Mouse (Mus musculus): ENCODE measurements at regions not wholly inside any gene's neighbourhood (a gene's known extent, or its start where the extent isn't known, plus 50 kb on each side); places are given as distances from the start of the nearest gene placed in this dataset.
"Not testable (repeated sequence)": the region's sequence is repeated elsewhere in the genome, so short reads cannot be mapped to it uniquely, and the experiment has no call there.

DNA sequence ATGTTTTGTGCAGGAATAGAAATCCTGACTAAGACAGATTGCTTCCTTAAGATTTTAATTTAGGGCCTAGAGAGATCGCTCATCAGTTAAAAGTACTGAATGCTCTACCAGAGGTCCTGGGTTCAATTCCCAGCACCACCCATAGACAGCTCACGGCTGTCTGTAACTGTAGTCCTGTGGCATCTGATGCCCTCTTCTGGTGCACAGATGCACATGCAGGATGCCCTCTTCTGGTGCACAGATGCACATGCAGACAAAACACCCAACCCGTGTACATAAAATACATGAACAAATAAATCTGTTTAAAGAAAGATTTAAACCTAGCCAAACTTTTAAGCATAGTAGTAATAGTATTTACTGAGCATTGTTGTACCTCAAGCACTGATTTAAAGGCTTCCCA is 181.2 kb upstream of the Pou3f3 start:
- DNase-seq, result no peak
- intact Hi-C loops (cut with DNase I), result no loop called here

DNA sequence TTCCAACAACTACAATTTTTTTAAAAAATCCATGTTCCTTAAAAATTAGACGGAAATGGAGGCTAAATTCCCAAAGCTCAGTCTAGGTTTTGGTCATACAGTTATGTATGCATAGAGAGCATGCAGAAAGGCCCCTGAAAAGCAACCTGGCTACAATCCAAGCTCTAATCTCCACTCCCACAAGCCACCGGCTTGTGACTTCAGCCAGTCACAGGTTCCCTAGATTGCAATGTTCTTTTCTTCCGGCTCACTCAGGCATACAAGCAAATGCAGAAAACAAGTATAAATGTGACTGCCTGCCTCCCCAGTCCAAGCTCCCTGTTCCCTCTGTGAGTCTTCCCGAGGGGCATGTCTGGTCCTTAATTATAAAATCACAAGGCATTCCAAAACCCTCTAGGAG is 171.2 kb upstream of the Pou3f3 start:
- no peak for DNase-seq
- intact Hi-C loops (cut with DNase I), result no loop called here

DNA sequence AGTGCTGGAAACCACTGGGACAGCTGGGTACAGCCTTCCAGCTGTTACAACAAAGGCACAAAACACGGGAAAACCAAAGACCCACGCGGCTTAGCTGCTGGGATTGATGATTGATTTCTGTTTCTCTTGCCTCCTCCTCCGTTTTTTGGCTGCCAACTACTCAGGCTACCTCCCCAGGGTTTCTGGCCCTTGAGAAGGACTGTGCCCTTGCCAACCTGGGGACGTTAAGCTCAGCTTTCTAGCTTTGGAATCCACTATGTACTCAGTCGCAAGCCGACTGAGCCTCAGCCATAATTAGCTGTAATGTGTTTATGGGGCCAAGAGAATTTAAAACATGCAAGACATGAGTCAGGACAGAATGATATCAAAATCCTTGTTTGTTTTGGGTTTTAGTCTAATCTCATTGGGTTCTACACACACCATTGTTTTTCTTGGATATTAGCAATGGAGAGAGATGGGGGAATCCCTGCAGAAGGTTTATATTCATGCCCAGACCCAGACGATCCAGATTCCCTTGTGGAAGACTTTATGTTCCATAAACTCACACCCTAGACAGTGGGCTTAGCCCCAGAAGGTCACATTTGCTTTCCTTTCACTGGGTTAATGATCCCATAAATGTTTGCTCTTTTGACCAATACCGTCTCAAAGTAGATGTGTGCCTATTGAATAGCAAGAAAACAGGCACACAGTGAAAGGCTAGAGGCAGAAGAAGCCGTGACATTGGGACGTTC is 167.7 kb upstream of the Pou3f3 start:
- DNase-seq, result no peak
- intact Hi-C loops (cut with DNase I), result no loop called here

DNA sequence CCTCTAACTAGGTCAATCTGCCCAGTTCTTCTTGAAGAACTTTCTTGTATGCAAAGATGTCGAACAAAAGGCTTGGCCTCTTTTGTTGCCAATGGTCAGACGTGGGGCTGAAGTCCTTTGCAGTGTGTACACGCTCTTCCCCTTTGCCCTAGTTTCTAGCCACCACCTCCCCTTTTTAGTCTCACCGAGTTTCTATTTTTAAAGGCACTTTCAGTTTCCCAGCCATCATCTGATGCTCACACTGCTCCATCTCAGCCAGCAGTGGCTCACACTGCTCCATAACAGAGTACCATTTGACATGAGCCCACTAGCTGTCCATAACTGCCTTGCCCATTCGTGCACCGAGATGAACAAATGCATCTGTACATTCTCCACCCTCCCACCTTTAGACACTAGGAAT is 162.7 kb upstream of the Pou3f3 start:
- intact Hi-C loops (cut with DNase I), result no loop called here
- no peak for DNase-seq

DNA sequence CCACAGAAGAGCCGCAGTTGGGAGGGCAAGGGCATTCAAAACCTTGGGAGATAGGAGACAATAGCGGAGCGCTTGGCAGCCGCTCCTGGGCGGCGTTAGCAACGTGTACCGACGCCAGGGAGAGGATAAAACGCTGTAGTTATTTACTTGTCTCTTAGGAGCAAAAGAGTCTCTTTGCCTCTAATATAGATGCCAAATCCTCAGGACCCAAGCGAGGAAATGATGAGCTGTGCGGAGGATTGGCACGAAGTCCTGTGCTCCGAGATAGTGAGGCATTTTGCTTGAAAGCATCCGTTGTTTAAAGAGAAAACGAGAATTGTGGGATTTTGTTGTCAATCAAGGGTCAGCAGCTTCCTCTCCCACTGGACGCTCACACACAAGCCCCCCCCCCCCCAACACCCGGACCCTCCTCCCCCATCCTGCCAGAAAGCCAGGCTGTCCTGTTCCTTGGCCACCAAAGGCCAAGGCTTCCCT is 156.5 kb upstream of the Pou3f3 start:
- peak; percentile 39 for DNase-seq
- intact Hi-C loops (cut with DNase I), result no loop called here

DNA sequence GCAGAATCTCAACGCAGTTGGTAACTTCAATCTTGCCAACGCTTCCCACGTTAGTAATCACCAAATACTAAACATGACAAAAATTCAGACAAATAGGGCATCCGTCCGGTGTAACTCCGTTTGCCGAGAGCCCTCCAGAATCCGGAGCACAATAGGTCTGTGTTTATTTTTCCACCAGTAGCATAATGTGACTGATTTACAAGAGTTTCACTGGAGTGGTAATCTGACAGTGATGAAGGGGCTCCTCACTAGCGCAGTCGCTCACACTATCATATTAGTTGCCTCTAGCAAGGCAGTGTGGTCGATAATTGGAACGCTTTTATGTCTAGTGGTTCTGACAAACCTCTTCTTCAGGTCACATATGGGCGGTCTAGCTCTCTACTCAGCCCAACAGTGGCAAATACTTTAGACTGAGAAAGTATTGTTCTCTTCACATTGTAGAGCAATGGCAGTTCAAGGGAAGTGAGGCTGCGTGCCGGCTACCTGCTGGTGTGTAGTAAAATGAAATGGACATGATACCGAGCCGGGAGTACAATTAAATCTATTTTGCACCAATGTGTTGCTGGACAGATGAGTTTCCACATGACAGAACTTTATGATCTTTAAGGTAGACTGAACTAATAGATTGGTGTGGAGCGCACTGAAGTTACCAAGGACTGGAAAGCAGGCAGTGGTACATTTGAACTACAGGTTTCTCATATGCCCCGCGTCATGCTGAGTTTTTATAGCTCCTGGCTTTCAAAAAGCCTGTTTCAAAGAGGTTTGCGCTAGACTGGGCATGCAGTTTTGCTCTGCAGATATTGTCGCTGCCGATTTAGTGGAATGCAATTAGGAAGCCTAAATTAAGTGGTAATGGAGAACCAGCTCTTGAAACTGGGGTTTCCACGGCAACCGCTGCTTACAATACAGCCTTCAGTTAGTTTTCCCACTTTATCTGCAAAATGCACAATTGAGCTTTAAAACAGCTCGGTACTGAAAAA is 155.7 kb upstream of the Pou3f3 start:
- intact Hi-C loops (cut with DNase I), result loop anchor here (5.0 to 10.0 kb wide), 2 partner anchors 142 to 275 kb away; no protein-coding TSS in a partner anchor
- DNase-seq, result peak; percentile 17

DNA sequence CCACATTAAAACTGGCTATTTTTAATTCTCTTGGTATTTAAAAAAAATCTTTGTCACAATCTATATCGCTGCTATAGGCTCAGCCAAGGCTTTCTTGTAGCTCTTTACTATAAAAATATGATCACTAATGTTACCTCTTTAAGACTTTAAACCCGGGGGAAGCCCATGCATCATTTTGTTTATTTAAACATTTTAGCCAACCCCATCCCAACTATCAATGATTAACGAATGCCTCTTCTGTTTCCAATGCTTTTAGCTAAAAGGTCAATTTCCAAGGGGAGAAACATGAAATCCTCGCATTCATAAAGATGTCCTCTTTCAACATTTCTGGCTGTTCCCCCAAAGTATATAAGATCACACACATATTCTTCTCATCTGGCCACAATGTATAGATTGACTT is 153.6 kb upstream of the Pou3f3 start:
- DNase-seq, result no peak
- intact Hi-C loops (cut with DNase I), result loop anchor here (5.0 to 10.0 kb wide), 2 partner anchors 140 to 277 kb away; no protein-coding TSS in a partner anchor

DNA sequence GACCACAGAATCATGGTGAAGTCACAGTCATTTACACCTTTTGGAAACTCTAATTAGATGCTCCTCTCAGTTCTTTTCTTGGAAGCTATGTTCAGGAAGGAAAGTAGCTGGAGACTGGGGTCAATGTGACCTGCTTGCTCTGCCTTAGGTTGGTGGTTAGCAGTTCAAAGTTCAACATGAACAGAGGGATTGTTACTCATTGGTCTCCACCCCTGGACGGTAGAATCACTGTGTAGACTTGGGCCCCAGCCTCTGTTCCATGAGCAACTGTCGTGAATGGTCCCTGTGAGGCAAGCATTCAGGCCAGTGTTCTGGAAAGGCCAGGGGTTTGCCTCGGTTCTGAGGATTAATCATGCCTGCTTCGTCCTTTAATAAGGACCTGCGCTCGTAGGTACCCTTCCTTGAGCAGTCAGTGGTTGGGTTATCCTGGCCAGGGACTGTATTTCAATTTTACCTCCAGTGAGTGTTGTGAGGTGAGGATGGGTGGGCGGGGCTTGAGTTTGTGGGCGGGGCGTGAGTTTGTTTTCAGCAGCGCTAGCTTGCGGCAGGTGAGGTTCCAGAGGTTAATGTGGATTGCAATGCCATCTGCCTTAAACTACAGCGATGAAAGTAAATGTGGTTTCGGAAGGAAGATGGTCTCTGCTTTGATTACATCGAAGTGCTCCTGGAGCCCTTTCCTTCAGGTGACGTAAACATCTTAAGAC is 152.6 kb upstream of the Pou3f3 start:
- no peak for DNase-seq
- intact Hi-C loops (cut with DNase I), result loop anchor here (5.0 to 10.0 kb wide), 2 partner anchors 139 to 278 kb away; no protein-coding TSS in a partner anchor

DNA sequence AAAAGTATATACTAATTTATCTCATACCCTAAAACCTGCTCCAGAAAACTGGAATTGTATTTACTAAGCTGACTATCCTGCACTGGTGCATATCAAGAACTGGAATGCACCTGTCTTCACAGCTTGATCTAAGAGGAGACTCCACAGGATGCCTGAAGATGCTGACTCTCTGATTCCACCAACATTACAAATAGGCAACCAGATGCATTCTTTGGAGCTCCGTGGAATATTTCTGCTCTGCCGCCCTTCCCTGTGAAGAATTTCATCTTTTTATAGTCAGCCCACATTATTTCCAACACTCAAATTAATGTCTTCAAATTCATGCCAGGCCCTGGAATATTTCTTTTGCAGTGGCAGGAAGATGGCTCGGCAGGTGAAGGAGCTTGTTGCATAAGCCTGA is 148.7 kb upstream of the Pou3f3 start:
- intact Hi-C loops (cut with DNase I), result loop anchor here (10.0 kb wide), 1 partner anchor 282 kb away; no protein-coding TSS in a partner anchor
- no peak for DNase-seq

DNA sequence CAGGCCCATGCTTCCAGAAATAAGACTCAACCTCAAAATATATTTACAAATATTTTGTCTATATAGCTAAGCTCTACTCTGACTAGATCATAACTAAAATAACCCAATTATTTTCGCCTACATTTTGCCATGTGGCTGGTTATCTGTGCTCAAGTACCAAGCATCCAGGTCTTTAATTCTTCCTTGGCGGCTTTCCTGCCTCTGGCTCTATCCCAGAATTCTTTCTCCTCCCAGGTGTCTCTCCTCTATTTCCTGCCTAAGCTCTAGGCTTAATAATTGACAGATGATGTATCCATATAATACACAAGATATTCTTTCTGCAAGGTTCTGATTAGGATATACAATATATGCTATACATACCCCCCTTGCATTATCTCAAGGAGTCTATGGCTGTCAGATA is 138.3 kb upstream of the Pou3f3 start:
- intact Hi-C loops (cut with DNase I), result no loop called here
- DNase-seq, result no peak

DNA sequence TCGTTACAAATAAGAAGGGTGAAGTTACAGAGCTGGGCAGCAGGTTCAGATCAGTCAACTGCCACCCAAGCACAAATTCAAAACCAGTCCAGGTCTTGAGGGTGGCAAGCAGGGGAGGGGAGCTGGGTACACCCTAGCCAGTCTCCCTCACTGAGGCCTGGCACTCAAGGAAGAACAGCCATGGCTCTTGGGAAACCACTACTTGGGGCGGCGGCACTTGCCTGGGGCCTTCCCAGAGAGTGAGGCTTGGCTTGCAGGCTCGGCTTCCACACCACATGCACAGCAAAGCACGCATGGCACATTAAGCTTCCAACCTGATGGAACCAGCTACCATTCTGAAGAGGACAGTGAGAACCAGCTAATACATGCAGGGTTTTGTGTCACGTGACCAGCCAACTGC is 127.9 kb upstream of the Pou3f3 start:
- no peak for DNase-seq
- intact Hi-C loops (cut with DNase I), result no loop called here

DNA sequence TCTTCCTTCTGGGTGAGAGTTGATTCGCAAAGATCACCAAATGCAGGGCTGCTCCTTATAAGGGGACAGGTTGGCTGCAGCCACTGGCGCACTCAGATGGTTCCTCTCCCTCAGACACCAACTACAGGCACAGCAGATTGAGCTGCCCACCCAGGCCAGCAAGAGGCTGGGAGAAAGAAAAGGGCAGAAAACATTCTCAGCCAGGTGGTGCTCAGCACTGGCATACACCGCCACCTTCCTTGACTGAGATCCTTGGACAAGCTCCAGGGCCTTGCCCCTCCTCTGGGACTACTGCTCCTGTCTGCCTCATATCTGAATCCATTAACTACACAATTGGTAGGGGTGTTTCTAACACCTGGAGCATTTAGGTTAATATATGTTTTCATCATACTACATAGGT is 110.4 kb upstream of the Pou3f3 start:
- intact Hi-C loops (cut with DNase I), result no loop called here
- DNase-seq, result peak; percentile 18

DNA sequence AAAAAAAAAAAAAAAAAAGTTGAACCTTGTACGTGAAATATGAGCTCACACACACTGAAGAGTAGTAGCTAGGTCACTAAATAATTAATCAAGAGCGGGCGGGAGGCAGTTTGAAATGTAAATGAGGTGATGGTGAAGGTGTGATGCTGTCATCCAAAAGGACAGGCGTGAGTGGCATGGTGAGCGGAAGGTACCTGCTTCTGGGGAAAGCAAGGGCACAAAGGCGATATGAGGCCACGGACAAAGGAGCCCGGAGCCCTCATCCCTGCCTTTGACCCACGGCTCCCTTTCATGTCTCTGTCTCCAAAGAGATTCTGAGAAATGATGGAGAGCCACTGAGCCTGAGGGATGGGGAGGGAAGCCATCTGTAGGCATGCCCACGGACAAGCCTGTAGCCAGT is 107.1 kb upstream of the Pou3f3 start:
- no peak for DNase-seq
- intact Hi-C loops (cut with DNase I), result no loop called here

DNA sequence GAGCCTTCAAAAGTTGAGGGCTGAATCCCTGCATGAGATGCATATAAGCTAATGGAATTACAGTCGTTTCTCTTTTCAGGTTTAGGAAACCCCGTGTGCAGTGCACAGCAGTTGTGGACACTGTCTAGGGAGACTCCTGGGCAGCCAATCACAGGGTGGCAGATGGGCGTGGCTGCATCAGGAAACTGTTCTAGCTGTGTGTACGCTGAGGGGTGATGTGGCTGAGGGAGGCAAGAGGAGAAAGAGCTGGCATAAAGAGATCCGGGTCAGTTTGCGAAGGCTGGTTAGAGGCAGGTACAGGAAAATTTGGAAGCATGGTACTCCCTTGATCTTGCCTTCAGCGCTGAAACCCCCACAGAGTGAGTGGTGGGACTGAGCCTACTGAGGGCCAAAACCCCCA is 106.1 kb upstream of the Pou3f3 start:
- no peak for DNase-seq
- intact Hi-C loops (cut with DNase I), result no loop called here

DNA sequence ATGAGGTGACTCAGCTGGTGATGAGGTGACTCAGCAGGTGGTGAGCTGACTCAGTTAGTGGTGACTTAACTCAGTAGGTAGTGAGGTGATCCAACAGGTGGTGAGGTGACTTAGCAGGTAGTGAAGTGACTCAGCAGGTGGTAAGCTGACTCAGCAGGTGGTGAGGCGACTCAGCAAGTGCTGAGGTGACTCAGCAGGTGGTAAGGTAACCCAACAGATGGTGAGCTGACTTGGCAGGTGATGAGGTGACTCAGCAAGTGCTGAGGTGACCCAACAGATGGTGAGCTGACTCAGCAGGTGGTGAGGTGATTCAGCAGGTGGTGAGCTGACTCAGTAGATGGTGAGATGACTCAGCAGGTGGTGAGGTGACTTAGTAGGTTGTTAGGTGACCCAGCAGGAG is 103.7 kb upstream of the Pou3f3 start:
- intact Hi-C loops (cut with DNase I), result no loop called here

DNA sequence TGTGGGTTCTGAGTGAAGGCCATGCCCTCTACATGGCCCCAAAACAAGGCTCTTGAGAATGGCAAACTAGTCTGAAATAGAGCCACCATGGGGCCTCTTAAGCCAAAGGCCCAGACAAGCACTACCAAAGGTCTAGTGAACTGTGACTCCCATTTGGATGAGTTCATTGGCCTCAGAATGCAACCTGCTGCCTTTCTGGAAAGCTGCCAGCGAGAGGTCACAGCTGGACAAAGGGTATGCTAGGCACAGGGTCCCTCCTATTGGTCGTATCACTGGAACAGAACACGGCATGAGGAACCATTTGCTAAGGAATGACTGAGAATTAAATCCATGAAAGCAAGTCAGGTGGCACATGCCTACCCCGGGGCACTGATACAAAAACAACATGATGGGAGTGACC is 98.5 kb upstream of the Pou3f3 start:
- DNase-seq, result no peak
- intact Hi-C loops (cut with DNase I), result no loop called here

More for the DNA sequence above, 103.7 kb upstream of the Pou3f3 start:
- DNase-seq, result no peak

DNA sequence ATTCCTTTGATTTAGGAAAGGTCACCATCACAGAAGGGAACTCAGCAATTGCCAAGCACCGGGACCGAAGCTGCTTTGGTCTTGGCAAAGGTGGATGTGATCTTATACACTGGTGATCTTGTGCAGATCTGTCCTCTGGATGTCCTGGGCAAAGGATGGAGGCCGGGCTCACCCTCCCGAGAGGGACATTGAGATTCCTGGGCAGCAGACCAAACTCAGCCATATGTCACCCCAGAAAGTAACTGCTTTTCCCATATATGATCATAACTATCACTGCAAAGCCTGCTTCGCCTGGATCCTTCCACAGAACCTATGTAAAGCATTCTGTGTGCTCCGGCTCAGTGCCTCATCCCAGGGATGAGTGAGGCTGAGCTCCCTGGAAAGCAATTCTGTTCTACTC is 96.3 kb upstream of the Pou3f3 start:
- intact Hi-C loops (cut with DNase I), result no loop called here
- DNase-seq, result peak; percentile 29

DNA sequence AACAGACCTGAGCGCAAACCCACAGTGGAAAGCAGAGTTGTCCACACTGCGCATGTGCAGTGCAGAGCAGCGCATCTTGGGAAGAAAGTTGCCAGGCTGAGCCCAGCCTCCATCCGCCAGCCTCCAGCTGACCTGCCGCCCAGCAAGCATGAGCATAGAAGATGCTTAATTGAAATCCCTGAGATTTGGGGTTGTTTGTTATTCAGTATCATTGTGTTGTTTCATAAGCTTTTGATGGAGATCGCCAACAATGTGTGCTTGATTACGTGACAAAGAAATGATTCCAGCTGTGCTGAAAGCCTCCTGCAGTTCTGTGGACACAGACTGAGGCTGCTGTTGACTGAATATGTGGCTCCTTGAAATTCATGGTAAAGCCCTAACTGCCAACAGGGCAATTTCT is 89.3 kb upstream of the Pou3f3 start:
- intact Hi-C loops (cut with DNase I), result no loop called here
- DNase-seq, result no peak

DNA sequence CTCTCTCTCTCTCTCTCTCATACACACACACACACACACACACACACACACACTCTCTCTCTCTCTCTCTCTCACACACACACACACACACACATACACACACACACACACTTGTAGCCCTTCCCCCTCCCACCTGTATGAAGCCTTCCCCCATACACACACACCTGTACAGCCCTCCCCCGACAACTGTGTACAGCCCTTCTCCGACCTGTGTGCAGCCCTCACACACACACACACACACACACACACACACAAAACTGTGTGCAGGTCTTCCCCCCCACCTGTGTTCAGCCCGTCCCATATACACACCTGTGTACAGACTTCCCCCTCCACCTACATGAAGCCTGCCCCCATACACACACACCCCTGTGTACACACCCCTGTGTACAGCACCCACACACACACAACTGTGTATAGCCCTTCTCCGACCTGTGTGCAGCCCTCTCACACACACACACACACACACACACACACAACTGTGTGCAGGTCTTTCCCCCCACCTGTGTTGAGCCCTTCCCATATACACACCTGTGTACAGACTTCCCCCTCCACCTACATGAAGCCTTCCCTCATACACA is 88.0 kb upstream of the Pou3f3 start:
- intact Hi-C loops (cut with DNase I), result not testable (repeated sequence)

DNA sequence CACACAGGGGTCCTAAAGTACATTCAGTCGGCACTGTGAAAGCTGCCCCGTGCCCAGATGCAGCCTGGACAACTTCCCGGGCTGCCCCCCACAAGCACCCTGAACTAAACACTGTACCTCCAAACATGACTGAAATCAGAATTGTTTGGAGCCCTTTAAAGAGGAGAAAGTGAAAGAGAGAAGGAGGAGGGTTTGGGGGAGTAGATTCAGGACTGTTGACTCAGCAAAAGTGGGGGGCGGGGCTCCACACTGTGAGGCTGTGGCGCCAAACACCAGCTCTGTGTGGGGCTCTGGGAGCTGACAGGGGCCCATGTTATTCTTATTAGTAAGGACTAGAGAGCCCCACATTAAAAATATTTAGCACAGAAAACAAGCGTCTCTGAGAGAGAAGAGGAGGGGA is 71.8 kb upstream of the Pou3f3 start:
- intact Hi-C loops (cut with DNase I), result no loop called here
- no peak for DNase-seq

More for the DNA sequence above, 88.0 kb upstream of the Pou3f3 start:
- DNase-seq, result not testable (repeated sequence)

DNA sequence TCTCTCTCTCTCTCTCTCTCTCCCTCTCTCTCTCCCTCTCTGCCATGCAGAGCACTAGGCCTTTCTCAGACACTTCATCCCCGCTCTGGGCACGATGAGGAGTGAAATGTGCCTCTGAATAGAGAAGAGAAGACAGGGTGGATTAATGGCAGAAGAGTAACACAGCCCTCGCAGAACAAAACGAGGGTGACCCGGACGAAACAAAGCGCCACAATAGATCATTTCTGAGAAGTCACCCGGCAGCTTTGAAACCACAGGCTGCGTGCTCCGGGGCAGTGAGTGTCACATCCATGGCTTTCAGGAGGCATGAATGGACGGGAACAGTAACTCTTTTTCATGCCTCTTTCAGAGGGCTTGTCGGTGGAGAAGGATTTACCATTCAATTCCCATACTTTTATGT is 66.8 kb upstream of the Pou3f3 start:
- intact Hi-C loops (cut with DNase I), result no loop called here
- DNase-seq, result no peak
